Mouse (Mus musculus) heart, adult 11 months (tissue): ENCODE data around the gene Acvrl1.

ENCODE experiments used
- DNase-seq: peaks from one replicate; pipeline ENCODE4 v3.0.0; 2022

Acvrl1 gene

GRCm38 (mm10) chr15:101192651-101193050 is 64.3 kb downstream of the Acvrl1 start:
- peak; percentile 94 for DNase-seq

DNA sequence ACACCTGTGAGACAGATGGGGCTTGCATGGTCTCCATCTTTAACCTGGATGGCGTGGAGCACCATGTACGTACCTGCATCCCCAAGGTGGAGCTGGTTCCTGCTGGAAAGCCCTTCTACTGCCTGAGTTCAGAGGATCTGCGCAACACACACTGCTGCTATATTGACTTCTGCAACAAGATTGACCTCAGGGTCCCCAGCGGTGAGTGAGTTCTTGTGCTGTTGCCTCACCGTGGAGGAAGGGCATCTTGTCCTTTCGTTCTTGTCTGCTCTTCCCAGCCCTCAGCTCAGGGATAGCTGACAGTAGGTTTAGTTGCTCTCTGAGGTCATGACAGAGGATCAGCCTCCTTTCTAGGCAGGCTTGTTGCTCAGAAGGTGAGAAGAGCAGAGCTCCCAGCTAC is 65.6 kb downstream of the Acvrl1 start:
- DNase-seq = peak; percentile 86
